Mouse (Mus musculus) erythroblast, embryonic 14.5 days (primary cell): ENCODE data around the gene Fam53b. TPM values are rescaled to one million over a fixed set of nuclear protein-coding genes. Genes with fewer than 3 reads are reported as not detected.
A peak's percentile ranks its signal among the peaks of the same experiment; 100 is the strongest.

ENCODE experiments used
- H3K27me3 ChIP-seq: 2 replicates; pipeline ENCODE4 v1.6.1; 2012; ENCODE audit warnings: inconsistent platforms; ENCODE audit not compliant: control insufficient read depth
- H3K36me3 ChIP-seq: 2 replicates; pipeline ENCODE4 v1.6.1; 2012; ENCODE audit warnings: mild to moderate bottlenecking, inconsistent platforms; ENCODE audit not compliant: control insufficient read depth
- H3K4me1 ChIP-seq: 2 replicates; pipeline ENCODE4 v1.6.1; 2012; ENCODE audit warnings: inconsistent platforms; ENCODE audit not compliant: control insufficient read depth
- H3K4me3 ChIP-seq: replicated peaks from 2 replicates; pipeline ENCODE3; 2012; ENCODE audit warnings: moderate library complexity, mild to moderate bottlenecking, inconsistent platforms
- H3K9me3 ChIP-seq: 2 replicates; pipeline ENCODE4 v1.6.1; 2012; ENCODE audit warnings: low read length, inconsistent platforms, mixed read lengths; ENCODE audit not compliant: control insufficient read depth
- GATA1 ChIP-seq: IDR thresholded peaks from 2 replicates; pipeline ENCODE4 v1.6.1; 2012; ENCODE audit warnings: low read length, inconsistent platforms, mixed read lengths
- TAL1 ChIP-seq: IDR thresholded peaks from 3 replicates; pipeline ENCODE4 v1.6.1; 2012; ENCODE audit warnings: low read length, inconsistent platforms, mixed read lengths
- polyA plus RNA-seq: library from polyadenylated mRNA; stranded (reverse); fragments of >175 nt; gene quantifications from 2 replicates; pipeline ENCODE4 v1.2.3, GENCODE M21; 2012

Gene Fam53b
- polyA plus RNA-seq, 1 experiment: 21.4 TPM

DNA sequence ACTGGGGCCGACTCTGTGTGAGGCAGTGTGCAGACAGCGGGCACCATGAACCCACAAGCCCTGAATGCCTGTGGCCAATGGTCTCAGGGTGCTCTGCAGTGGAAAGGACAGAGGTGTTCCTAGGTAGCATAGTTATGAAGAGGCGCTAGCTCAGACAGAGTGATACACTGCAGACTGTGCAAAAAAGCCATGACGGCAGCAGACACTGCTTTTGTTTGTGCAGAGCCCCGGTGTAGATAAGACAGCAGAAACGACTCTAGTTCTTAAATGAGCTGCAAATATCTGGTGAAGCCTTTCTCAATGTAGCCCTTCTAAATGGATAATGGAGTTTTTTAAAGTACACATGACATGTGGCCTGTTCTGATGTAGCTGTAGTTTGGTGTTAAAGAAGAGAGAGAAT lies 73.9 kb downstream of the Fam53b start:
- TF ChIP-seq GATA1: no peak
- TF ChIP-seq TAL1: no peak
- Histone ChIP-seq H3K4me1 (peaks cover 85% of the 10 kb centered on the region), H3K4me3 (peak overlapping the region; percentile 52), H3K27me3 (no peaks in the 10 kb centered on the region), H3K9me3 (no peaks in the 10 kb centered on the region), H3K36me3 (peaks cover 86% of the 10 kb centered on the region)

DNA sequence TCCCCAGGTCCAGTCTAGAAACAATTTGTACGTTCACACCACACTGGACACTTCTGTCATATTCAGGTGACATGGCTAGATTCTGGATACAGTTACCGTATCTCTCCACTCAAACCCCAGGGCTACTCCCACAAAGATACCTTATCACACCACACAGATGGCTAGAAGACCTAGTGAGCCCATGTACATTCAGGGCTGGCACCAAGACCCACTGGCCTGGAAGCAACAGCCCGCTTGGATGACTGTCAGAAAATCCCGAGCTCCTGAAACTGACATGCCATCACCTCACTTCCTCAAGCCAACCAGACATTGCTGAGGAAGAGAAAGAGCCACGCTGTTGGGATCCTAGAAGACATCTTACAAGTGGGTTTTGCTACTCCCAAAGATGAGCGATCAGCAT lies 74.8 kb downstream of the Fam53b start:
- peak overlapping the region; percentile 52 for H3K4me3 ChIP-seq
- no peaks in the 10 kb centered on the region for H3K27me3 ChIP-seq
- H3K9me3 ChIP-seq: no peaks in the 10 kb centered on the region
- peaks cover 96% of the 10 kb centered on the region for H3K36me3 ChIP-seq
- H3K4me1 ChIP-seq: peaks cover 94% of the 10 kb centered on the region
- TF ChIP-seq TAL1: peak; percentile 75
- peak; percentile 88 for TF ChIP-seq GATA1

DNA sequence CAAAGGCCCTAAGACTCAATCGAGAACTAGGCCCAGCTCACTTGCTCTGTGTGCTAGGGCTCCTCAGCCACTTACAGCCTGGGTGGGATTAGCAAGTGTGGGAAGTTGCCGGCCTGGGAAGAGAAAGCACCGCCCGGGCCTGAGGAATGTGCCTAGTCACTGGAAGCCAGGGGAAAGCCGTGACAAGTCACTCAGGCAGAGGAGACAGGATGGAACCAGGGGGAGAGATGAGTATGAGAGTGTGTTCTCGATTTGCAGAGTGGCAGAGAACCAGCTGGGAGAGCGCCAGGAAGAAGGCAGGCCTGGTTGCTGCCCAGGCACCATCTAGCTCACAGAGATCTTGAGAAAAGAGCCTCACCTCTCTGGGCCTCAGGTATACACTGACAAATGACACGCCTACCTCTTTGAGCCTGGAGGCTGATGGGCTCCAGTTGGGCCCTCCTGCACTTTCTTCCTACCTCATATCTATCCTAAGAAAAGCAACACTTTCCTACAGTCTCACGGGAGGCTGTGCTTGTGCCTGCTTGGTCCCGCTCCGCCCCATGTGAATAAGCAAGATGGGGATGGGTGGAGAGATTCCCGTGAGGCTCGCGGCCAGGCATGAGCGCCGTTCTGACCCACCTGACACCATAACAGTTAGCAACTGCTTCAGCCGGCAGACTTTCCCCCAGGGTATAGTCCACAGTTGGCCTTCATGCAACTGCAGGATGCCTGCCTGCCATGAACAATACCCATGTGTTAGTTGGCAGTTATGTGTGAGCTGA lies 77.4 kb downstream of the Fam53b start:
- Histone ChIP-seq H3K36me3 (peaks cover 100% of the 10 kb centered on the region), H3K4me3 (no peak overlapping the region), H3K4me1 (peaks cover 94% of the 10 kb centered on the region), H3K9me3 (no peaks in the 10 kb centered on the region), H3K27me3 (no peaks in the 10 kb centered on the region)
- TF ChIP-seq GATA1: no peak
- no peak for TF ChIP-seq TAL1

DNA sequence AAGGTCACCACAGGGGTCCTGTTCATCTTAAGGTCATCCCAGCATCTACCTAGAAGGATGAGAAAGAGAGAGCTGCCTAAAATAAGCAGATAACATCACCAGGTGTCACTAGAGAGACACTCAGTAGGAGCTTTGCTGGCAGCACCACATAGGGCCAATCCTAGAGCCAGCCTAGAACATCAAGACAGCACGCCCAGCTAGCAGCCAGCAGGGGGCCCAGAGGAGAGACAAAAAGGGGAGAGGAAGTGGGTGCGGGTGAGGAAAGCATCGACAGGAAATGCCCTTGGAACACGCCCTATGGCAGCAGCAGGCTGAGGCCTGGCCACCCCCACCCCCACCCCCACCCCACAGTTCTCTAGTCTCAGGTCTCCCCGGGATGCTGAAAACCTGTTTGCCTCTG lies 78.5 kb downstream of the Fam53b start:
- peaks cover 94% of the 10 kb centered on the region for H3K4me1 ChIP-seq
- no peak for TF ChIP-seq TAL1
- no peak for TF ChIP-seq GATA1
- no peaks in the 10 kb centered on the region for H3K27me3 ChIP-seq
- H3K9me3 ChIP-seq: no peaks in the 10 kb centered on the region
- peaks cover 100% of the 10 kb centered on the region for H3K36me3 ChIP-seq
- H3K4me3 ChIP-seq: no peak overlapping the region

DNA sequence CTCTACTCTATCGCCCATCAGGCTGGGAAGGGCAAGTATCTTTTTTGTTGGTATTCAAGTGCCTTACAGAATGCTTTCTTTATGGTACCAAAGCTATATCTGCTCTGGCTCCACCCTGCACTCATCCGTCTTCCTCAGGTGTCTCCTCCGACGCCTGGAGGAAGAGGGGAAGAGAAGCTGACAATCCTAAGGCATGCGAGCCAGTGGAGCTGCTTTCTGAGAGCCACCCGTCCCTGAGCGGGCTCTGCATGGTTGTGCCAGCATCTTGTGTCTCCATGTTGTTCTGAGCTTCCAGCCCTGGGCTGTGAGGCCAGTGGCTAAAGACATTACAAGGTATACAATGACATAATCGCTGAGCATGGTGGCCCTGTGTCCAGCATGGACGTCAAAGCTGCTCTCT lies 79.5 kb downstream of the Fam53b start:
- peaks cover 100% of the 10 kb centered on the region for H3K36me3 ChIP-seq
- no peaks in the 10 kb centered on the region for H3K27me3 ChIP-seq
- TF ChIP-seq GATA1 (no peak), TAL1 (no peak)
- H3K4me3 ChIP-seq: no peak overlapping the region
- no peaks in the 10 kb centered on the region for H3K9me3 ChIP-seq
- H3K4me1 ChIP-seq: peaks cover 94% of the 10 kb centered on the region

DNA sequence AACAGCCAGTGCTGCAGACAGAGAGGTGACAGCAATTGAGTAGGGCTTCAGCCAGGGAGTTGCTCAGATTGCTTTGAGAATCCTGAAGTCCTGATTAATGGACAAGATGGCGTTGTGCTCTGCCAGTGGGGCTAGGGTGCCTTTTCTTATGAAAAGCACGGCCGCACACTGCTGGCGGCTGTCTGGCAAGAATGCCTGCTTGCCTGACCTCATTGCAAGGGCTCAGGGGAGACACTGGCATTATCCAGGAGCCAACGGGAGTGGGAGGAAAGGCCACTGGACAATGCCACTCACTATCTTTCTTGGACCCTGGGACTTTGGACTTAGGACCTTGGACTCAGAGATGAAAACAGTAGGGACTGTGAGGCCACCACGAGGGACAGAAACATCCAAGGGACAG lies 80.2 kb downstream of the Fam53b start:
- TF ChIP-seq TAL1 (no peak), GATA1 (no peak)
- no peaks in the 10 kb centered on the region for H3K9me3 ChIP-seq
- no peak overlapping the region for H3K4me3 ChIP-seq
- peaks cover 100% of the 10 kb centered on the region for H3K36me3 ChIP-seq
- H3K27me3 ChIP-seq: no peaks in the 10 kb centered on the region
- peaks cover 94% of the 10 kb centered on the region for H3K4me1 ChIP-seq

DNA sequence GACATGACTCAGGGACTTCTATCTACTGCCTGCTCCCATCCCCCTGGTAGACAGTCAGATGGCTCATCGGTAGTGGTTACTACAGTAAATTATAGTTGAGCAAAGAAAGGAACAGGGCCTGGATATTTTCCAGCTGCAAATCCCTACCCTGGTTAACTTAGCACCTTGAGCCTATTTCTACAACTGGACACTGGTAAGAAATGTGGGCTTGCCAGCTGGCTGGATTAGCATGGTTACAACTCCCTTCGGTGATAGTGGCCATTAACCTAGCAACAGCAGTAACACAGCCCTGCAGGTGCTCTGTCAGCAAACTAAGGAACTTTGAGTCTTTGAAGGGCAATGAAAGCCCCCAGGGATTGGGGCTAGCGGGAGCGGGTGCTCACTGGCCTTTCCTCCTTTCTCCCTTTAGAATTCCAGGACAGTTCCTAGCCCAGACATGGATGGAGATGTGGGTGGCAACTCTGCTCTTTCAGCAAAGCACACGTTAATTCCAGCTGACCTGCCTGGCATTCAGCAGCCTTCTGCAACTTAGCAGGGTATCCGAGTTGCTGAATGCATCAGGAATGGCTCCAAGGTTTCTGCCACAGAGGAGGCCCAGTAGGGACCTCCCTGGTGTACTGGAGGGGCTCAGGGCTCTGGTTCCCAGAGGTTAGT lies 81.4 kb downstream of the Fam53b start:
- TF ChIP-seq TAL1 (no peak), GATA1 (no peak)
- Histone ChIP-seq H3K9me3 (no peaks in the 10 kb centered on the region), H3K4me1 (peaks cover 89% of the 10 kb centered on the region), H3K4me3 (no peak overlapping the region), H3K36me3 (peaks cover 100% of the 10 kb centered on the region), H3K27me3 (no peaks in the 10 kb centered on the region)

DNA sequence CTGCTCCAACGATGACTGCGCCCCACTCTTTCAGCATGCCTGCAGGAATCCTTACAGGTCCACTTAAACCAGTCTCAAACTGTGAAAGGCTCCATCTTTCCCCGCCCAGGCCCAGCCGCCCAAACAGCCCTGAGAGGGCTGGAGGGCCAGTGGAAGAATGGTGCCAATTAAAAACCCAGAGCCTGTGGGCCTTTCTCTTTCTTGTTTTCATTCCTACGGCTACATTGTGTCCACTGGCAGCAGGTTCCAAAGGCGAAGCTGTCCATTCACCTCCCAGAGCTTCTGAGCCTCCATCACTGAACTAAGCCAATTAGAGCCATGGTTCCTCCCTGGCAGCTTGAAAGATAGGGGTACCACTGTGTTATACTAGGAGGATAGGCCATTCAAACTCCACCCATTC lies 82.1 kb downstream of the Fam53b start:
- peaks cover 84% of the 10 kb centered on the region for H3K4me1 ChIP-seq
- TF ChIP-seq TAL1 (no peak), GATA1 (no peak)
- no peaks in the 10 kb centered on the region for H3K9me3 ChIP-seq
- H3K27me3 ChIP-seq: no peaks in the 10 kb centered on the region
- no peak overlapping the region for H3K4me3 ChIP-seq
- peaks cover 100% of the 10 kb centered on the region for H3K36me3 ChIP-seq

DNA sequence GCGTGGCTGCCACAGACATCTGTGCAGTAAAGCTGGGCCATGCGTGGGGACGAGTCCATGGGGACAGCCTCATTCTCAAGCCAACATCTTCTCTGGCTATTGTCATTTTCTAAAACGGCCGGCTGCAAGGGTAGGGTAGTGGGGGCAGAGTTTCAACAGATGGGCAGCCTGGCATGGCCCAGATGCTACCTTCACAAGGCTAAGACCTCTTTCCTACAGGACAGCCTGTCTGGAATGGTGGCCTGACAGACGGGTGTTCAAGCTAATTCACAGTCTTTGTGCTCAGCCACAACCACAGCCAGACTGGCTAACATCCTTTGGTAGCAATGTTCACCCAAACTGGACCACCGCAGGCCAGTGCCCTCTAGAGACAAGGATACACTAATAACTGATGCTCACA lies 83.2 kb downstream of the Fam53b start:
- TF ChIP-seq TAL1 (no peak), GATA1 (no peak)
- Histone ChIP-seq H3K9me3 (no peaks in the 10 kb centered on the region), H3K27me3 (no peaks in the 10 kb centered on the region), H3K4me3 (no peak overlapping the region), H3K4me1 (peaks cover 80% of the 10 kb centered on the region), H3K36me3 (peaks cover 100% of the 10 kb centered on the region)

DNA sequence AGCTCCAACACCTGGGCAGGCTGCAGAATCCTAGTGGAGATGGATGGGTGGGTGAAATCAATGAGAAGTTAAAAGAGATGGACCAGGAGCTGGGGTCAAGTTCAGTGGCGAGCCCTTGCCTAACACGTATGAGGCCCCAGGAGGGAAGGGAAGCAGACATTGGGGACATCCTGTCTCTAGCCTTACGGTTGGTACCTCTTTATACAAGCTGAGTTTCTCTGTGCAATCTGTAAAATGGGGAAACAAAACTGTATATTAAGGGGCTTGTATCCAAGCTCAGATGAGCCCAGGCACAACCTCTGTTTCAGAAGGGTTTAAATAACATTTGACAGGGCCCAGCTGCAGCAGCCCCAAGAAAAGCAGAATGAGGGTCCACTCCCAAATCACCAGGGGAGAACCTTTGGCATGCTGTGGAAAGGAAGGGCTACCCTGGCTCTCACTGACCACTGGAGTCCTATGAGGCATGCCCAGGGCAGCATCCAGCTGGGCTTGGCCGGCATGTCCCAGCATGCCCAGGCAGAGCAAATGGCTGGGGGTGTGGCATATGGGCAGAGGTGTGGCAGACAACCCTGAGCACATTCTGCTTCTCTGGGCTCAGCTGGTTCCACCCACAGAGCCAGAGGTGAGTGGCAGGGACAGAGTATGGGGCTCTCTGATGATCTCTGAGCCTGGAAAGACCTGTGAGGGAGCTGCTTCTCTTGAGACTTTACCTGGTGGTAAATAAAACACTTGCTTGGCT lies 84.4 kb downstream of the Fam53b start:
- peaks cover 100% of the 10 kb centered on the region for H3K36me3 ChIP-seq
- no peak overlapping the region for H3K4me3 ChIP-seq
- no peaks in the 10 kb centered on the region for H3K9me3 ChIP-seq
- no peaks in the 10 kb centered on the region for H3K27me3 ChIP-seq
- TF ChIP-seq GATA1: no peak
- no peak for TF ChIP-seq TAL1
- H3K4me1 ChIP-seq: peaks cover 79% of the 10 kb centered on the region
